Mouse (Mus musculus): ENCODE measurements around the gene Rabepk. TPM values are rescaled to one million over a fixed set of nuclear protein-coding genes. Genes with fewer than 3 reads are reported as not detected.
A peak's percentile ranks its signal among the peaks of the same experiment; 100 is the strongest.
"Not testable (repeated sequence)": the region's sequence is repeated elsewhere in the genome, so short reads cannot be mapped to it uniquely, and the experiment has no call there.

Rabepk gene
- total RNA-seq, 2 experiments from 2014 or later = 10.2 to 11.5 TPM

DNA sequence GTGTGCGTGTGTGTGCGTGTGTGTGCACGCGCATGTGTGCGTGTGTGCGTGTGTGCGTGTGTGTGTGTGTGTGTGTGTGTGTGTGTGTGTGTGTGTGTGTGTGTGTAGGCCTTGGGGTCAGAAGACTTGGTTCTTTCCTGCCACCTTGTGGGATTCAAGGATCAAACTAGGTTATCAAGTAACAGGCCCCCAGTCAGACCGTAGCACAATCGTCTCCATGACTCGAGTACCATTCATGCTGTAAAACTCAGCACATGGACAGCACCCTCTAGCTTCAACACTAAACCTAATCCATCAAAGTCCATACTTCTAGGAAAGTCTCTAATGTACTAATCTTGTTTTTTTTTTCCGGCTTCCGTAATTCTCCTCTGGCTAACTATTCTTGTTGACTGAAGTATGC is 34.9 kb downstream of the Rabepk start:
- no peak for DNase-seq (ENCODE audit: low spot score)

DNA sequence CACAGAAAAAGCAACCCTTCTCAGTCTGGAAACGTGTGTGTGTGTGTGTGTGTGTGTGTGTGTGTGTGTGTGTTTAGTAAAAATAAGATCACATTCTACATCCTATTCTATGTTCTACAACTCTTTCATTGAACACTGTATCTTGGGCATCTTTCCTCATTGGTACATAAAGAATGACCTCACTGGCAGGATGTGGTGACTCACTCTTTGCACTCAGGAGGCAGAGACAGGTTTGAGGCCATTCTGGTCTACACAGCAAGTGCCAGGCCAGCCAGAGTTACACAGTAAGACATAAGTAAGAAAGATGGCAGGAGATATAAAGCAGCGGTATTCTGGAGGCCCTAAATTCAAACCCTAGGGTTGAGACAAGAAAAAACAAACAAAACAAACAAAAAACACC is 36.8 kb downstream of the Rabepk start:
- DNase-seq (ENCODE audit: low spot score) = no peak

DNA sequence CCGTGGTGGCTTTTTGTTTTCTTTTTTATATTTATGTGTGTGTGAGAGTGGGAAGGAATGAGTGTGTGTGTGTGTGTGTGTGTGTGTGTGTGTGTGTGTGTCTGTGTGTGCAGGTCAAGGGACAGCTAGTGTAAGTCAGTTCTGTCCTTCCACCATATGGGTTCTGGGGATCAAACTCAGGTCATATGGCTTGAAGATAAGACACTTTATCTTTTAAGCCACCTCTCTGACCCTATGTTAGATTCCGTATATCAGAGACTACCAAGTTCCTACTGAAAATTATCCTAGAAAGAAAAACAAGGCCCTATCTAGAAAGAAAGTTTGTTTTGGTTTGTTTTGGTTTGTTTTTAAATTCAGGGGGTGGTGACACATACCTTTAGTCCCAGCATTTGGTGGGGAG is 37.5 kb downstream of the Rabepk start:
- no peak for DNase-seq (ENCODE audit: low spot score)

DNA sequence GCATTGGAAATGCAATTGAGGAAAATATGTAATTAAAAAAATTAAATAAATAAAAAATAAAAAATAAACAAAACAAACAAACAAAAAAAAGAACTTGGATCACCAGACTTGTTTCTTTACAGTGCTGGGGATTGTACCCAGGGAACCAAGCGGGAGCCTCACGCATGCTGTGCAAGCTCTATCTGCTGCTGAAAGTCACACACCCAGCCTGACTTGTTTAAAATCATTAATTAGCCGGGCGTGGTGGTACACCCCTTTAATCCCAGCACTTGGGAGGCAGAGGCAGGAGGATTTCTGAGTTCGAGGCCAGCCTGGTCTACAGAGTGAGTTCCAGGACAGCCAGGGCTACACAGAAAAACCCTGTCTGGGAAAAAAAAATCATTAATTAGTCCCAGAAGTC is 38.4 kb downstream of the Rabepk start:
- DNase-seq (ENCODE audit: low spot score) = not testable (repeated sequence)

DNA sequence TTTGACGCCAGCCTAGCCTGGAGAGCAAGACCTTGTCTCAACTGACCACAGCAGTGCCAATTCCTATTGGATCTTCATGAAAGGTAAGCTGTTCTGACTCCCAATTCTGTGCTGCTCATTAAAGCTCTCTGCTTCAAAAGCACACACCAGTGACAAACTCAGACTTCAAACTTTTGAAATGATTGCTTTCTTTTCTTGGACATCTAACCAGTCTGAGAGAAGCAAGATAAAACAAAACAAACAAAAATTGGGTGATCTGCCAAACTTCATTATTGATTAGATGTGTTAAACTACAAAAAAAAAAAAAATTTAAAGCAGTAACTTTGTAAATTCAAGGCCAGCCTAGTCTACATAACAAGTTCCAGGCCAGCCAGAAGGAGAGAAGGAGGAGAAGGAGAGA is 42.4 kb downstream of the Rabepk start:
- DNase-seq (ENCODE audit: low spot score) = no peak

DNA sequence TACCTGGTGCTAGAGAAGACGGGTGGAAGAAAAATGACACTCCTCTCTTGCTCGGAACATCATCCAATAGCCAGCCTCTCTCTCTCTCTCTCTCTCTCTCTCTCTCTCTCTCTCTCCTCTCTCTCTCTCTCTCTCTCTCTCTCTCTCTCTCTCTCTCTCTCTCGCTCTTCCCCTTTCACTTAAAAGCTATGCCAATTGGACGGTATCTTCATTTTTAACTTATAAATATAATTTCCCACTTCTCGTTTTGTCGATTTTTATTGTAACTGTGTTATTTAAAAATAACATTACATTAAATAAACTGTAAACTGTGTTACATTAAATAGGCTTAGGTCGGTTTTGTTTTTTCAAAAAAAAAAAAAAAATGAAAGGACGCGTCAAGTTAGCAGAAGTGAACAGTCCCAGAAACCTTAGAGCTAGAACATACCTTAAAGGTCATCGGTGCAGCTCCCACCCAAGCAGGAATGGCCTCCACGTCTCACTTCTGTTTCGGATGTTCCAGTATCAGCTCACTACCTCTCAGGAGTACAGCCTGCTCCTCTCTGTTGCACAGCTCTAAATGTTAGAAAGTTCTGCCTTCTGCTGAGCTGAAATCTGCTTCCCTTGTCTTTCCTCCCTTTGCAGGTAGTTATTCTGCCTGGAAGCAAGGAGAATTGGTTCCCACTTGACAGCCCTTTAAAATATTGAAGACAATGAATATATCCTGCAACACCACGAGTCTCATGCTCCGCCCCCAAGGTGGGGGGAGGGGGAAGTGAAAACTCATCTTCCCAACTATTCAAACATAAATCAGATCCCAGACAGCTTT is 45.0 kb downstream of the Rabepk start, which contains the start of gene Gapvd1:
TSS of gene Gapvd1 (minus strand) at position 682 of the 808 bp plus-strand sequence.
- DNase-seq (ENCODE audit: low spot score) = peak; percentile 14

DNA sequence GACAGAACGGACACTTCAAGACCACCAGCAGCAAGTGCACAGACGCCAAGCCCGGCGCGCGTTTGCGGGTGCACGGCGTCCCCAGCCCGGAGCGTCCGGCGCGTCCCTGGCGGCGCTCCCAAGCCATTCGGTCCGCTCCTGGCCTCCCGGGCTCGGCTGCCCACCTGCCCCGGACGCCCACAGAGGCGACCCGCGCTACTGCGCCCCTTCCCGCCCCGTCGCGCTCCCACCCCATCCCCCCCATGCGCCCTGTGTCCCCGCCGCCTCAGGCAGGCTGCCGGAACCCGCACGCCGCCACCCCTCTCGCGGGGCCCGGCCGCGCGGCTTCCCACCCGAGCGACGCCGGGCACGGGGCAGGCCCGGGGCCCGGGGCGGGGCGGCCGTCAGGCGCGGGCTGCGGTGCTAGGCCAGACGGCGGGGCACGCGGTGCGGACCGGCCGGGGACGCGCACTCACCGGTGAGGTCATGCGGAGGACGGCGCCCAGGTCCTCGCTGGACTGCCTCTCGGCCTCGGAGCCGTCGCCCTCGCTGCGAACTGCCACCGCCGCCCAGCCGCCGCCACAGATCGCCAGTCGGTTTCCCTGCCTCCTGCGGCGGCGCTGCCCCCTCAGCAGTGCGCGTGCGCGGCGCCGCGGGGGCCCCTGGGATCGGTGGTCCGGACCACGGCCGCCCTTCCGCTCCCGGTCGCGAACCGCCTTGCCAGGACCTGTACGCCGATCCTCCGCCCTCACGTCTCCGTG is 45.7 kb downstream of the Rabepk start:
- DNase-seq (ENCODE audit: low spot score) = peak; percentile 85

DNA sequence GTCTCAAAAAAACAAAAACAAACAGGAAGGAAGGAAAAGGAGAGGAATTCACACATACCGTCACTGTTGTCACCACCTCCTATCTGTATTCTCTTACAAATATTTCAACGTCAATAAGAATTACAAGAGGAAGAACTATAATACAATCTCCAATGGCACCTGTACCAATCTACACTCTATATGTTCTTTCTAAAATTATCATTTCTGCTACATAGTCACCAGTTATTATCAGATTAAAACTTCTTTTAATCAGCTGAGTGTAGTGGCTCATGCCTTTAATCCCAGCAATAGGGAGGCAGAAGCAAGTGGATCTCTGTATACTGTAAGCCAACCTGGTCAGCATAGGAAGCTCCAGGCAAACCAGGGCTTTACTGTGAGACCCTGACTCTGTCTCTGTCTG is 49.5 kb downstream of the Rabepk start:
- no peak for DNase-seq (ENCODE audit: low spot score)

DNA sequence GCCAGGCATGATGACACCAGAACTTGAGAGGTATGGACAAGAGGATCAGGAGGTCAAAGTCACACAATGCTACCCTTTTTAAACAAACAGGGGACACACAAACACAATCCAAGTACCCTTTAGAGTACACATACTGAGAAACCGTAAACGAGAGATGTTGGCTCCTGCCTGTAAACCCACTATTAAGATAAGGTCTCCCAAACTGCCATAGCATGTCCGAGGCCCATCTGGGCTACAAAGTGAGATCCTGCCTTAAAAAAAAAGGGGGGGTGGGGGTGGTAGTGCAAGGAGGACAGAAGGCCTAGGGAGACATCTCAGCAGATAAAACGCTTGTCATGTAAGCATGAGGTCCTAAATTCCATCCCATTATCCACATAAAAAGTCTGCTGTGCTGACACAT is 51.2 kb downstream of the Rabepk start:
- no peak for DNase-seq (ENCODE audit: low spot score)

DNA sequence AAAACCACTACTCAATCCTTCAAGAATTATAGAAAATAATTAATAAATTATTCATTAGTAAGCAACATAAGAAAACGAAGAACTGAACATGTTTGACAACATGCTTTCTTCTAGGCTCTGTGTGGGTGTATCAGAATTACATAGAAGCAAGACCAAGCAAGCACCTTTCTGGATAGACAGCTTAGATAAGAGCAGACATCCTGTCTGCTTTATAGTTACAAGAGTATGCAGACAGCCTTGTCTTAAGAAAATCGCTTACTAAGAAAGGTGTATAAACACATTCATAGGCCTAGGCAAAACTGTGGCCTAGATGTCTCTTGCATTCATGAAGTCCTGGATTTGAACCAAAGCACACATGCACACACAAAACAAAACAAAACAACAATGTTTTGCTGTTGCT is 54.0 kb downstream of the Rabepk start:
- DNase-seq (ENCODE audit: low spot score) = no peak

DNA sequence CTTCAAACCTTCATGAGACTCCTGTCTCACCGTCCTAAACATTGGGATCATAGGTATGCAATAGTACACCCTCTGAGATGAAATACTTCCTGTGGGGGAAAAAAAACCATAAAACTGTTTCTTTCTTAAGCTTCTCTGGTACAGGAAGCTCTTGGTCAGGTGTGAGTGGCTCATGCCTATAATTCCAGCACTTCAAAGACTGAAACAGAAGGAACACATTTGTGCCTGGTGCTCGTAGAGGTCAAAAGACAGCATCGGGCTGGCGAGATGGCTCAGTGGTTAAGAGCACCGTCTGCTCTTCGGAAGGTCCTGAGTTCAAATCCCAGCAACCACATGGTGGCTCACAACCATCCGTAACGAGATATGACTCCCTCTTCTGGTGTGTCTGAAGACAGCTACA is 55.2 kb downstream of the Rabepk start:
- no peak for DNase-seq (ENCODE audit: low spot score)

DNA sequence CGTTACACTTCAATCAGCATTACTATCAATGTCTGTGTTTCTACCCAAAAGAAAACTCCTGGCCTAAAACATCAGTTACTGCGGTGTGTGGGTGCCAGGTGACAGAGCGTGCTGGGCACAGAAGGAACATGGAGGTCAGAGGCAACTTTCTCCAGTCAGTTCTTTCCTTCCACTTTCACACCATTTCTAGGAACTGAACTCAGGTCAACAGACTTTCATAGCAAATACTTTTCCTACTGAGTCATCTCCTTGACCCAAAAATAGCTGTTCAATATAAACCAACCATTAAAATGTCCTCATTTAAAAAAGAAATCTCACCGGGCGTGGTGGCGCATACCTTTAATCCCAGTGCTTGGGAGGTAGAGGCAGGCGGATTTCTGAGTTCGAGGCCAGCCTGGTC is 57.0 kb downstream of the Rabepk start:
- DNase-seq (ENCODE audit: low spot score) = no peak

DNA sequence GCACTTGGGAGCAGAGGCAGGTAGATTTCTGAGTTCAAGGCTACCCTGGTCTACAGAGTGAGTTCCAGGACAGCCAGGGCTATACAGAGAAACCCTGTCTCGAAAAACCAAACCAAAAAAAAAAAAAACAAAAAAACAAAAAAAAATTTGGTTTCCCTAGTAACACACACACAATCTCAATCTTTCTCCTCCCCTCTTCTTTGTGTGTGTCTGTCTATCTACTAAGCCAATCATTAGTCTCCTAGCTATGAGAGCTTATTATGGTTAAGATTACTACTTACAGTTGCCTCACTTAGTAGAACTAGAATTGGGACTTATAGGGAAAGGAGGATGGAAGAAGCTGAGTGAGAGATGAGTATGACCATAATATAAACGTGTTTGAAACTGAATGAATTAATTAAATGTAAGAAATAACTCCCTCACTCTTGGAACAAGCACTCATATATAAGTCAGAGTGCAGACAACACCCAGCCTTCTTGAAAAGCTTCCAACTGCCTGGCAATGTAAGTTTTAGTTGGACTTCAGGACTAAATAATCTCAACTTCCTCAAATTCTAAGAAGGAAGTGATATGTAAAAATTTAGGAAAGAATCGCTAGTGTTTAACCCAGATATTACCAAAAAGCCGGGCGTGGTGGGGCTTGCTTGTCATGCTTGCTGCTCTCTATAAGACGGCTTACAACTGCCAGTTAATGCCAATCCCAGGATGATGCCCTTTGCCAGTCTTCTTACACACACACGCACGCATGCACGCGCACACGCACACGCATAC is 58.1 kb downstream of the Rabepk start:
- no peak for DNase-seq (ENCODE audit: low spot score)

DNA sequence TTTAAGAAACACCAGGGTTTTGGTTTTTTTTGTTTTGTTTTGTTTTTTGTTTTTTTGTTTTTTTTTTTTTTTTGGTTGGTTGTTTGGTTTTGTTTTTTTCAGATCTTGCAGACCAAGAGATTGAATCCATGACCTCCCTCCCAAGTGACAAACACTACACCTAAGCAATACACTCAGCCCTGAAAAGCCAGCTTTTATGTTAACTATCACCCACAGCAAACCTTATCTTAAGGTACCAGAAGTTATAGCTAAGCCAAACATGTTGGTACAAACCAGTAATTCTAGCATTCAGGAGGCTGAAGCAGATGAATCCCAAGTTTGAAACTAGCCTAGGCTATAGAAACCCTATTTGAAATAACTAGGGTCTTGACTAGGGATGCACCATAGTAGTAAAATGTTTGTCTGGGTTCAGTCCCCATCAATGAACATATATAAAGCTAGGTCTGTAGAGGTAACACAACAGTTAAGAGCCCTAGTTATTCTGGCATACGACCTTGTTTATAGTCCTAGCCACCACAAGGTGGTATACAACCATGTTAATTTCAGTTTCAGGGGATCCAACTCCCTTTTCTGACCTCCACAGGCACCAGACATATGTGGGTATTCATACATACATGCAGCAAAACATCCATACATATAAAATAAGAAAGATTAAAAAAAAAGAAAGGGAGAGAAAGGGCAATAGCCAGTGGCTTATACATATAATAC is 59.9 kb downstream of the Rabepk start:
- no peak for DNase-seq (ENCODE audit: low spot score)

DNA sequence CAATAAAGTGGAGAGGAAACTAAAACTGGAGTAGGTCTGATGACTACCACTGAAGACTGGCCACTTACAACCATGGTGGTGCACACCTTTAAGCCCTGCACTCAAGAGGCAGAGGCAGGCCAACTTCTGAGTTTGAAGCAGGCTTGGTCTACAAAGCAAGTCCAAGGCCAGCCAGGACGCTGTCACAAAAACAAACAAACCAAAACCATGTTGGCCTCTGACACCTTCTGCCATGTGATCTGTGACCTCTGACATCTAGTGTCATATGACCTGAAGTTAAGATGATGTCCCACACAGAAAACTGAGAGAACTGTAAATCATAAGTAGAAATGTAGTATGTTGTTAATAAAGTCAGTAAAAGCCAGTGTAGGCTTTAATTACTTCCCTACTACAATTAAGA is 61.8 kb downstream of the Rabepk start:
- no peak for DNase-seq (ENCODE audit: low spot score)

DNA sequence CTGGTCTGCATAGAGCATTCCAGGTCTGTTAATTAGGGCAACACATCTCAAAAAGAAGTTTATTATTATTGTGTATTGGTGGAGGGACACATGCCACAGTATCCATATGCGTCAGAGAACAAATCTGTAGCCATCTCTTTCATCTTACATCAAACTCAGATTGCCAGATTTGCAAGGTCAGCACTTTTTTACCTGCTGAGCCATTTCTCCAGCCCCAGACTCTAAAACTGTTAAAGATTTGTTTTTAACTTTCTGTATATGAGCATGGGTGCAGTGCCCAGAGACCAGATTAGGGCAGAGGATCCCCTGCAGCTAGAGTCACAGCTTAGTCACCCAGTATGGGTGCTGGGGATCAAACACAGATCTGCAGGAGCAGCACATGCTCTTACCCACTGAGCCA is 63.1 kb downstream of the Rabepk start:
- no peak for DNase-seq (ENCODE audit: low spot score)

Other genes starting within 250 kb of the Rabepk start
- gene Gapvd1, start 44.7 kb downstream of the Rabepk start, total RNA-seq (2021) = 10 to 100 TPM; 32.3 to 32.8 TPM
- gene Hspa5, start 27.9 kb downstream of the Rabepk start, total RNA-seq (2021) = 100 to 1,000 TPM; 138 to 213 TPM
- 10 to 100 TPM; 48.0 to 50.7 TPM for gene Fbxw2, start 26.4 kb upstream of the Rabepk start, total RNA-seq (2021)
- gene Gm34653, start 33.1 kb upstream of the Rabepk start, total RNA-seq (2021) = under 1 TPM; 0.36 to 0.62 TPM
- gene Cutal, start 74.5 kb upstream of the Rabepk start, total RNA-seq (2021) = under 1 TPM; 0.33 to 0.37 TPM
- 10 to 100 TPM; 11.9 to 17.4 TPM for gene Psmd5, start 75.1 kb upstream of the Rabepk start, total RNA-seq (2021)
- gene Phf19, start 114.1 kb upstream of the Rabepk start, total RNA-seq (2021) = under 1 TPM; 0.59 to 0.71 TPM
- under 1 TPM; 0.30 to 0.97 TPM for gene Traf1, start 161.9 kb upstream of the Rabepk start, total RNA-seq (2021)

All from gastrocnemius, adult 18-20 months (tissue).